Mouse (Mus musculus) thymus, adult 2 months (tissue): ENCODE results near the gene Inip.

Experiments
- CTCF ChIP-seq: fragments of 200-500 bp; IDR thresholded peaks from 2 replicates; pipeline ENCODE4 v1.5.1; 2012; ENCODE audit warnings: mild to moderate bottlenecking, control low read depth, low read length, moderate library complexity, borderline replicate concordance; ENCODE audit not compliant: control insufficient read depth, poor library complexity, insufficient read depth; ENCODE audit errors: extremely low read depth
- POLR2A ChIP-seq: fragments of 200-500 bp; IDR thresholded peaks from 2 replicates; pipeline ENCODE4 v1.6.1; 2012; ENCODE audit warnings: mild to moderate bottlenecking, low read length, control low read depth, moderate library complexity; ENCODE audit not compliant: control insufficient read depth, poor library complexity, insufficient read depth; ENCODE audit errors: extremely low read depth

DNA sequence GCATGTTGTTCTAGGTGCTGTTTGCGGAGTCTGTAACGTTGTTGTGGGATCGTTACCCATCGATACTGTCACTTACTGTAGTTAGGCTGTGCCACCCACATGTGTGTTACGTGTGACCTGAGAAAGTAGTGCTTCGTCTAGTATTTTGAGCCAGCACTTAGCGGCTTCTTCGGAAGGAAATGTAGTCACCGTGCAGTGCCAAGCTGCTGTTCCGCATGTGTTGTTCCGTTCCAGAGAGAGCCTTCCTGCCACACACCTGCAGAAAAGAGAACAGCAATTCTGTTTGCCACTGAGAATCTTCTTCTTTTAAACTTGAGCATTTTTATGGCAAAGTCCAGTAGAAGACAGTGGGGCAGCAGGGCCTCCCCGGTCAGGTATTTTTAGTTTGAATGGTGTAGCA, 74.9 kb downstream of the Inip start:
- TF ChIP-seq CTCF (no peak), POLR2A (no peak)
